Comparison of ENCODE assay signal across 22 mouse cellular contexts in the genomic region with DNA sequence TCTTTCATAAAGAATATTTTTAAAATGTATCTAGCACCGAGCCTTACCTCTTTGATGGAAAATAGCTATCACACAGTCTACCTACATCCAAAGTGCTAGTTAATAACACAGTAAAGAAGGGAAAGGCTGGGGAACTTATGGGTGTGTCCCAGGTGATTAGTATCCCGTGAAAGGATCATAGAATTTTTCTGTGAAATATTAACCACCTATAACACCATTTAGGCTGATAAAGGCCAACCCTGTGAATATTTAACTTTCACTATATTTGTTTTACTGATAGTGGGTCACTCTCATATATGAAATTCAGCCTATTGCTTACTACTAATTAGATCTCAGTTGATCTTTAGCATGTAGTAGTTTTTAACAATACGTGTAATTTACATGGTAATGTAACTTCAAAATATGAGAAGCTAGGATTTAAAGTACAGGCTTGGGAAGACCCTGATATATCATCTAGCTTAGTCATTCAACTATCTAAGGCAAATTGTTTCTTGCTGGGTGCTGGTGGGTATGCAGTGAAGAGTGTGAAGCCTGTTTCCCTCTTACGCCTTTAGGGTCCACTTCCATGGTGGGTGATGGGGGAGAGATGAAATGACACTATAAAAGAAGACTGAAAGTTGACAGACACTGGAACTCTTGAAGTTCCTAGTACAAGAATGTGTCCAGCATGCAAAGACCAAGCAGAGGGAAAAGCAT.
DNase-seq lines count a peak whose midpoint lies in the region; ATAC-seq and TF ChIP-seq lines count a peak whose summit lies in the region.
"Had no signal": no experiment of that assay in that cellular context is flagged by ENCODE, and none has a peak within 500 bp of the region (broad histone marks: within the 10 kb centered on the region; RNA-seq: fewer than 3 reads in every experiment).

No protein-coding gene starts in this region.

- no peaks in the 10 kb centered on the region for H3K27me3 ChIP-seq in intestine, embryonic 15.5 days (replicated peaks)
- H3K27me3 ChIP-seq in intestine, postnatal 0 days (replicated peaks; ENCODE audit: control insufficient read depth, insufficient read depth, low read length) = no peaks in the 10 kb centered on the region; the same call in 1 of the 2 replicates
- no peaks in the 10 kb centered on the region for H3K27me3 ChIP-seq in stomach, embryonic 15.5 days (replicated peaks)
- H3K27me3 ChIP-seq in hindbrain, embryonic 16.5 days (replicated peaks; ENCODE audit: control insufficient read depth, insufficient read depth, low read length) = no peaks in the 10 kb centered on the region
- H3K27me3 ChIP-seq: forebrain, embryonic 13.5 days; hindbrain, embryonic 13.5 days had no signal

- no peaks in the 10 kb centered on the region for H3K9me3 ChIP-seq in intestine, embryonic 15.5 days
- no peaks in the 10 kb centered on the region for H3K9me3 ChIP-seq in intestine, postnatal 0 days (ENCODE audit: control insufficient read depth)
- no peaks in the 10 kb centered on the region for H3K9me3 ChIP-seq in stomach, embryonic 15.5 days
- H3K9me3 ChIP-seq in hindbrain, embryonic 16.5 days (ENCODE audit: control insufficient read depth, low read length) = no peaks in the 10 kb centered on the region
- H3K9me3 ChIP-seq: forebrain, embryonic 10.5 days; forebrain, embryonic 13.5 days; hindbrain, embryonic 10.5 days; hindbrain, embryonic 13.5 days had no signal

- H3K4me2 ChIP-seq in intestine, embryonic 15.5 days (replicated peaks) = no peak overlapping the region
- H3K4me2 ChIP-seq in intestine, postnatal 0 days (replicated peaks; ENCODE audit: low read depth) = 0 out of 2 replicates have a peak overlapping the region, but pooled peaks have one; percentile 21
- no peak overlapping the region for H3K4me2 ChIP-seq in stomach, embryonic 15.5 days
- no peak overlapping the region for H3K4me2 ChIP-seq in hindbrain, embryonic 16.5 days (ENCODE audit: low read length)
- H3K4me2 ChIP-seq: forebrain, embryonic 13.5 days; heart, embryonic 11.5 days; hindbrain, embryonic 13.5 days had no signal

- WGBS in intestine, embryonic 15.5 days = 61% methylated on average over 4 of the region's 4 CpGs
- WGBS in intestine, postnatal 0 days = 38% methylated on average over 4 of the region's 4 CpGs
- 63% methylated on average over 4 of the region's 4 CpGs for WGBS in stomach, embryonic 15.5 days
- 90% methylated on average over 4 of the region's 4 CpGs for WGBS in hindbrain, embryonic 16.5 days

- H3K4me1 ChIP-seq in intestine, embryonic 15.5 days (replicated peaks) = no peaks in the 10 kb centered on the region
- H3K4me1 ChIP-seq in intestine, postnatal 0 days (replicated peaks; ENCODE audit: control insufficient read depth, insufficient read depth, low read length) = peaks cover 5% of the 10 kb centered on the region; the same call in 1 of the 2 replicates
- no peaks in the 10 kb centered on the region for H3K4me1 ChIP-seq in stomach, embryonic 15.5 days
- H3K4me1 ChIP-seq in hindbrain, embryonic 16.5 days (ENCODE audit: control insufficient read depth, insufficient read depth, low read depth, low read length) = no peaks in the 10 kb centered on the region
- H3K4me1 ChIP-seq: forebrain, embryonic 10.5 days; forebrain, embryonic 13.5 days; hindbrain, embryonic 10.5 days; hindbrain, embryonic 13.5 days had no signal

- H3K9ac ChIP-seq in intestine, embryonic 15.5 days = no peak overlapping the region
- no peak overlapping the region for H3K9ac ChIP-seq in intestine, postnatal 0 days (ENCODE audit: low read depth, low read length)
- H3K9ac ChIP-seq in stomach, embryonic 15.5 days = no peak overlapping the region
- H3K9ac ChIP-seq in hindbrain, embryonic 16.5 days (ENCODE audit: low read depth, low read length) = no peak overlapping the region
- H3K9ac ChIP-seq: forebrain, embryonic 13.5 days; hindbrain, embryonic 13.5 days had no signal

- no peaks in the 10 kb centered on the region for H3K36me3 ChIP-seq in intestine, embryonic 15.5 days
- H3K36me3 ChIP-seq in intestine, postnatal 0 days (ENCODE audit: control insufficient read depth, insufficient read depth) = no peaks in the 10 kb centered on the region
- no peaks in the 10 kb centered on the region for H3K36me3 ChIP-seq in stomach, embryonic 15.5 days
- H3K36me3 ChIP-seq in hindbrain, embryonic 16.5 days (ENCODE audit: control insufficient read depth, insufficient read depth, low read length) = no peaks in the 10 kb centered on the region
- H3K36me3 ChIP-seq: forebrain, embryonic 10.5 days; hindbrain, embryonic 10.5 days; hindbrain, embryonic 13.5 days had no signal

- 0 out of 2 replicates have a peak overlapping the region, but pooled peaks have one; percentile 13 for H3K27ac ChIP-seq in intestine, embryonic 15.5 days
- no peak overlapping the region for H3K27ac ChIP-seq in intestine, postnatal 0 days (ENCODE audit: low read depth, low read length)
- peak overlapping the region; percentile 31; the same call in 1 of the 2 replicates for H3K27ac ChIP-seq in stomach, embryonic 15.5 days
- H3K27ac ChIP-seq in hindbrain, embryonic 16.5 days (ENCODE audit: low read depth, low read length) = no peak overlapping the region
- H3K27ac ChIP-seq: forebrain, embryonic 10.5 days; forebrain, embryonic 13.5 days; hindbrain, embryonic 10.5 days; hindbrain, embryonic 13.5 days; hindbrain, postnatal 0 days had no signal

- no peak for DNase-seq in adrenal gland, postnatal 14 days
- DNase-seq in gastrocnemius, postnatal 25 days = no peak
- DNase-seq: adrenal gland, adult 2 months; adrenal gland, postnatal 25 days; cerebellum, adult 11-12 months; cerebellum, adult 8-10 months; cerebellum, postnatal 14 days; gastrocnemius, postnatal 10 days; heart, adult 11 months; heart, postnatal 36 days had no signal

- no peak for TF ChIP-seq CTCF in intestine, postnatal 0 days (IDR thresholded peaks at IDR 0.05; ENCODE audit: low read depth)

- no peak overlapping the region for H3K4me3 ChIP-seq in intestine, embryonic 15.5 days (replicated peaks)
- no peak overlapping the region for H3K4me3 ChIP-seq in intestine, postnatal 0 days (ENCODE audit: low read depth, low read length)
- no peak overlapping the region for H3K4me3 ChIP-seq in stomach, embryonic 15.5 days (replicated peaks)
- H3K4me3 ChIP-seq in hindbrain, embryonic 16.5 days (ENCODE audit: low read length) = no peak overlapping the region
- H3K4me3 ChIP-seq: forebrain, embryonic 10.5 days; forebrain, embryonic 13.5 days; hindbrain, embryonic 10.5 days; hindbrain, embryonic 13.5 days had no signal

- peak; percentile 92 for ATAC-seq in intestine, embryonic 15.5 days
- peak; percentile 83 for ATAC-seq in intestine, postnatal 0 days
- peak; percentile 91 for ATAC-seq in stomach, embryonic 15.5 days (ENCODE audit: insufficient read depth, low FRiP score, low read depth)
- ATAC-seq in hindbrain, embryonic 16.5 days = no peak
- ATAC-seq: CD4-positive, CD25-positive, alpha-beta regulatory T cell, adult 4 months; forebrain, embryonic 13.5 days; forebrain, embryonic 16.5 days; hindbrain, postnatal 0 days had no signal

Comparison
In these comparisons a context has a peak if more than half of its experiments do, and no peak if none do; other contexts are left out.
1. H3K27ac ChIP-seq: peak in intestine, embryonic 15.5 days (single experiment) and stomach, embryonic 15.5 days (single experiment); none in intestine, postnatal 0 days (single experiment) and hindbrain, embryonic 16.5 days (single experiment).